Comparison of ENCODE assay signal across 9 mouse cellular contexts in genomic region chr6:120159133-120159901, GRCm38 (mm10).
A peak's percentile ranks its signal among the peaks of the same experiment; 100 is the strongest.
DNase-seq lines count a peak whose midpoint lies in the region; ATAC-seq and TF ChIP-seq lines count a peak whose summit lies in the region.
"Had no signal": no experiment of that assay in that cellular context is flagged by ENCODE, and none has a peak within 500 bp of the region (broad histone marks: within the 10 kb centered on the region; RNA-seq: fewer than 3 reads in every experiment).

No protein-coding gene starts in this region.

- H3K4me2 ChIP-seq in hindbrain, embryonic 16.5 days (ENCODE audit: low read length) = no peak overlapping the region

- peak; percentile 47 to 65 for TF ChIP-seq EP300 in MEL (IDR thresholded peaks at IDR 0.05; ENCODE audit: low read depth in 1 of 2, low read length in 2 of 2)

- TF ChIP-seq CTCF in MEL (IDR thresholded peaks at IDR 0.05 in 2 of 3, conservative IDR thresholded peaks at IDR 0.05 in 1 of 3; ENCODE audit: control insufficient read depth in 1 of 3, insufficient read depth in 1 of 3, low read depth in 2 of 3, low read length in 3 of 3, poor library complexity in 1 of 3, severe bottlenecking in 1 of 3) = no peak

- 40% methylated on average over 9 of the region's 9 CpGs for WGBS in hindbrain, embryonic 16.5 days

- H3K4me1 ChIP-seq in MEL (ENCODE audit: control insufficient read depth in 1 of 2, insufficient read depth in 2 of 2, low read length in 2 of 2) = peaks cover 5 to 44% of the 10 kb centered on the region in 2 experiments
- peaks cover 8% of the 10 kb centered on the region for H3K4me1 ChIP-seq in hindbrain, embryonic 16.5 days (ENCODE audit: control insufficient read depth, insufficient read depth, low read depth, low read length)

- H3K27me3 ChIP-seq in MEL (ENCODE audit: control insufficient read depth in 1 of 2, insufficient read depth in 2 of 2, low read length in 2 of 2) = no peaks in the 10 kb centered on the region
- H3K27me3 ChIP-seq in hindbrain, embryonic 16.5 days (replicated peaks; ENCODE audit: control insufficient read depth, insufficient read depth, low read length) = no peaks in the 10 kb centered on the region

- H3K9ac ChIP-seq in MEL (ENCODE audit: control insufficient read depth, low read depth, low read length, poor library complexity, severe bottlenecking) = no peak overlapping the region
- no peak overlapping the region for H3K9ac ChIP-seq in hindbrain, embryonic 16.5 days (ENCODE audit: low read depth, low read length)

- peak overlapping the region; percentile 45 for H3K27ac ChIP-seq in MEL (ENCODE audit: control insufficient read depth, low read depth, low read length)
- H3K27ac ChIP-seq in hindbrain, embryonic 16.5 days (ENCODE audit: low read depth, low read length) = peak overlapping the region; percentile 56

- no peak for TF ChIP-seq POLR2A in MEL (IDR thresholded peaks at IDR 0.05; ENCODE audit: control insufficient read depth in 1 of 2, insufficient read depth in 1 of 2, low read depth in 1 of 2, low read length in 2 of 2, poor library complexity in 1 of 2)

- ATAC-seq in hindbrain, embryonic 16.5 days = peak; percentile 90
- peak; percentile 68 for ATAC-seq in megakaryocyte progenitor cell, adult 5-6 weeks (replicated peaks; ENCODE audit: poor library complexity)

- DNase-seq in MEL (ENCODE audit: low read depth, low spot score) = peak; percentile 70
- peak; percentile 52 for DNase-seq in adrenal gland, postnatal 14 days
- peak; percentile 35 to 65 for DNase-seq in frontal cortex, postnatal 14 days (ENCODE audit: low spot score in 2 of 2)
- DNase-seq in left cerebral cortex, adult 9 months (ENCODE audit: low spot score in 2 of 2) = peak; percentile 59 to 73
- peak; percentile 25 for DNase-seq in testis, postnatal 14 days (ENCODE audit: low spot score)
- DNase-seq in thymus, postnatal 25 days = no peak

- no peaks in the 10 kb centered on the region for H3K9me3 ChIP-seq in MEL (replicated peaks; ENCODE audit: insufficient read depth, low read length)
- H3K9me3 ChIP-seq in hindbrain, embryonic 16.5 days (ENCODE audit: control insufficient read depth, low read length) = no peaks in the 10 kb centered on the region

- H3K36me3 ChIP-seq in MEL (ENCODE audit: control insufficient read depth in 1 of 2, insufficient read depth in 2 of 2, low read length in 2 of 2) = peaks cover 0 to 27% of the 10 kb centered on the region in 2 experiments; a peak in 2 of 4 replicates
- no peaks in the 10 kb centered on the region for H3K36me3 ChIP-seq in hindbrain, embryonic 16.5 days (ENCODE audit: control insufficient read depth, insufficient read depth, low read length)

- TF ChIP-seq RAD21 in MEL (IDR thresholded peaks at IDR 0.05; ENCODE audit: low read depth, low read length) = no peak

- peak overlapping the region in 1 of 2 experiments; percentile 16; a peak in 1 of 4 replicates for H3K4me3 ChIP-seq in MEL (ENCODE audit: control insufficient read depth in 1 of 2, insufficient read depth in 1 of 2, low read depth in 2 of 2, low read length in 2 of 2)
- no peak overlapping the region for H3K4me3 ChIP-seq in hindbrain, embryonic 16.5 days (ENCODE audit: low read length)
- H3K4me3 ChIP-seq: erythroblast, embryonic 14.5 days had no signal

- H3K79me2 ChIP-seq in MEL (ENCODE audit: control insufficient read depth, insufficient read depth, low read length, poor library complexity) = no peaks in the 10 kb centered on the region

TF ChIP-seq in MEL, 35 proteins besides CTCF, POLR2A, EP300 and RAD21:
- TF ChIP-seq ETS1 (IDR thresholded peaks at IDR 0.05; ENCODE audit: low read depth, low read length) (peak; percentile 55; the same call in 1 of the 2 replicates), RCOR1 (IDR thresholded peaks at IDR 0.05; ENCODE audit: low read depth, low read length) (peak; percentile 68; the same call in 1 of the 2 replicates), NELFE (IDR thresholded peaks at IDR 0.05; ENCODE audit: low read depth, low read length) (no peak)
